Mouse (Mus musculus) forebrain, embryonic 14.5 days (tissue): ENCODE results near the gene C1s1. TPM values are rescaled to one million over a fixed set of nuclear protein-coding genes. Genes with fewer than 3 reads are reported as not detected.
"Not testable (repeated sequence)": the region's sequence is repeated elsewhere in the genome, so short reads cannot be mapped to it uniquely, and the experiment has no call there.

Experiments used
- ATAC-seq: fragments of 200-750 bp; cut with Nextera tagmentation; 2 replicates; pipeline ENCODE4 v1.8.0; 2017; ENCODE audit warnings: mild to moderate bottlenecking, moderate library complexity
- DNase-seq: peaks from one replicate; pipeline ENCODE4 v3.0.0-alpha.2; 2015; ENCODE audit warnings: low spot score
- H3K27ac ChIP-seq: fragments of 300-500 bp; sonication (generic); 2 replicates; pipeline ENCODE4 v1.5.1; 2014; ENCODE audit warnings: low read depth, mild to moderate bottlenecking, control low read depth, low read length, moderate library complexity
- H3K27me3 ChIP-seq: fragments of 300-500 bp; sonication (generic); replicated peaks from 2 replicates; pipeline ENCODE4 v1.6.1; 2014; ENCODE audit warnings: low read length, control low read depth, mixed read lengths; ENCODE audit not compliant: control insufficient read depth, insufficient read depth
- H3K36me3 ChIP-seq: fragments of 300-500 bp; sonication (generic); 2 replicates; pipeline ENCODE4 v1.6.1; 2014; ENCODE audit warnings: low read length, control low read depth; ENCODE audit not compliant: control insufficient read depth, insufficient read depth
- H3K4me1 ChIP-seq: fragments of 300-500 bp; sonication (generic); 2 replicates; pipeline ENCODE4 v1.6.1; 2014; ENCODE audit warnings: antibody characterized with exemption, low read length, control low read depth; ENCODE audit not compliant: control insufficient read depth, insufficient read depth
- H3K4me2 ChIP-seq: fragments of 300-500 bp; sonication (generic); 2 replicates; pipeline ENCODE4 v1.6.1; 2014; ENCODE audit warnings: mild to moderate bottlenecking, control low read depth, low read length
- H3K4me3 ChIP-seq: fragments of 300-500 bp; sonication (generic); 2 replicates; pipeline ENCODE4 v1.5.1; 2014; ENCODE audit warnings: low read depth, low read length, control low read depth
- H3K9ac ChIP-seq: fragments of 300-500 bp; sonication (generic); 2 replicates; pipeline ENCODE4 v1.6.1; 2014; ENCODE audit warnings: mild to moderate bottlenecking, low read length, control low read depth, moderate library complexity
- H3K9me3 ChIP-seq: fragments of 300-500 bp; sonication (generic); replicated peaks from 2 replicates; pipeline ENCODE4 v1.6.1; 2016; ENCODE audit warnings: low read length, control low read depth, mixed read lengths; ENCODE audit not compliant: control insufficient read depth
- WGBS: fragments of 180-500 bp; shearing (Covaris S2); extraction: QIAGEN DNeasy Blood & Tissue Kit; methylation state at CpG from one replicate; pipeline ENCODE4 v1.1.7; 2014; 5-methylcytosine and 5-hydroxymethylcytosine counted together
- polyA plus RNA-seq: library from polyadenylated mRNA; unstranded; fragments of >200 nt; fragmentation: Nextera tagmentation; extraction: Ambion mirVana; gene quantifications from 2 replicates; pipeline ENCODE4 v1.2.1, GENCODE M21; 2014

C1s1 gene
- polyA plus RNA-seq, 1 experiment from 2014 or later, result 0.39 TPM

- H3K9ac ChIP-seq, H3K4me1 ChIP-seq, H3K4me2 ChIP-seq, H3K36me3 ChIP-seq, ATAC-seq, H3K4me3 ChIP-seq, DNase-seq, H3K27me3 ChIP-seq, H3K27ac ChIP-seq, H3K9me3 ChIP-seq: not testable (repeated sequence)
- 92% methylated on average over 2 of the region's 2 CpGs for WGBS
These were observed 19.5 kb upstream of the C1s1 start for GRCm38 (mm10) chr6:124561611-124562010.

GRCm38 (mm10) chr6:124561156-124561555, 19.0 kb upstream of the C1s1 start:
- not testable (repeated sequence) for H3K9ac ChIP-seq, H3K4me1 ChIP-seq, ATAC-seq, H3K27ac ChIP-seq, DNase-seq, H3K9me3 ChIP-seq, H3K4me3 ChIP-seq, H3K36me3 ChIP-seq, H3K27me3 ChIP-seq, H3K4me2 ChIP-seq
- WGBS, result 89% methylated on average over 4 of the region's 4 CpGs

- 74% methylated on average over 2 of the region's 2 CpGs for WGBS
These were observed 13.8 kb upstream of the C1s1 start for GRCm38 (mm10) chr6:124555956-124556355.

GRCm38 (mm10) chr6:124552766-124553165, 10.6 kb upstream of the C1s1 start:
- Histone ChIP-seq H3K9me3 (peaks cover 5% of the 10 kb centered on the region), H3K4me1 (no peaks in the 10 kb centered on the region), H3K4me2 (no peak overlapping the region), H3K4me3 (no peak overlapping the region), H3K36me3 (no peaks in the 10 kb centered on the region), H3K27ac (no peak overlapping the region), H3K27me3 (no peaks in the 10 kb centered on the region), H3K9ac (no peak overlapping the region)
- no peak for ATAC-seq
- 68% methylated on average over 22 of the region's 22 CpGs for WGBS
- DNase-seq, result no peak

More at GRCm38 (mm10) chr6:124555956-124556355, 13.8 kb upstream of the C1s1 start:
- H3K27ac ChIP-seq, H3K9ac ChIP-seq, H3K4me3 ChIP-seq, H3K4me2 ChIP-seq, H3K4me1 ChIP-seq, H3K36me3 ChIP-seq, H3K27me3 ChIP-seq, H3K9me3 ChIP-seq, DNase-seq, ATAC-seq: not testable (repeated sequence)

GRCm38 (mm10) chr6:124549023-124549550, 6.9 kb upstream of the C1s1 start:
- H3K4me1 ChIP-seq, result no peaks in the 10 kb centered on the region
- ATAC-seq (no peak), DNase-seq (no peak)
- WGBS, result 84% methylated on average over 3 of the region's 3 CpGs
- no peak overlapping the region for H3K9ac ChIP-seq
- H3K9me3 ChIP-seq, result peaks cover 5% of the 10 kb centered on the region
- H3K36me3 ChIP-seq, result no peaks in the 10 kb centered on the region
- H3K27me3 ChIP-seq, result no peaks in the 10 kb centered on the region
- H3K4me3 ChIP-seq, result no peak overlapping the region
- H3K4me2 ChIP-seq, result no peak overlapping the region
- no peak overlapping the region for H3K27ac ChIP-seq

- H3K4me2 ChIP-seq, H3K27ac ChIP-seq, ATAC-seq, H3K4me1 ChIP-seq, H3K27me3 ChIP-seq, H3K4me3 ChIP-seq, H3K9ac ChIP-seq, H3K36me3 ChIP-seq, H3K9me3 ChIP-seq, DNase-seq: not testable (repeated sequence)
- WGBS, result 92% methylated on average over 2 of the region's 3 CpGs
These were observed 5.8 kb upstream of the C1s1 start for GRCm38 (mm10) chr6:124547979-124548378.

- ATAC-seq (no peak), DNase-seq (no peak)
- no peaks in the 10 kb centered on the region for H3K36me3 ChIP-seq
- H3K4me3 ChIP-seq, result no peak overlapping the region
- no peaks in the 10 kb centered on the region for H3K27me3 ChIP-seq
- no peaks in the 10 kb centered on the region for H3K4me1 ChIP-seq
- H3K9ac ChIP-seq, result no peak overlapping the region
- no peak overlapping the region for H3K4me2 ChIP-seq
- WGBS, result 76% methylated on average over 2 of the region's 2 CpGs
- no peak overlapping the region for H3K27ac ChIP-seq
- H3K9me3 ChIP-seq, result no peaks in the 10 kb centered on the region
These were observed 3.3 kb upstream of the C1s1 start for GRCm38 (mm10) chr6:124545425-124545824.

- H3K4me2 ChIP-seq, result no peak overlapping the region
- H3K27ac ChIP-seq, result no peak overlapping the region
- no peak for ATAC-seq
- no peaks in the 10 kb centered on the region for H3K36me3 ChIP-seq
- no peak overlapping the region for H3K9ac ChIP-seq
- H3K9me3 ChIP-seq, result no peaks in the 10 kb centered on the region
- no peak for DNase-seq
- no peaks in the 10 kb centered on the region for H3K4me1 ChIP-seq
- WGBS, result 79% methylated on average over 5 of the region's 6 CpGs
- H3K4me3 ChIP-seq, result no peak overlapping the region
- H3K27me3 ChIP-seq, result no peaks in the 10 kb centered on the region
These were observed 2.3 kb upstream of the C1s1 start for GRCm38 (mm10) chr6:124544466-124544865.

- not testable (repeated sequence) for DNase-seq, H3K9me3 ChIP-seq, H3K4me2 ChIP-seq, H3K36me3 ChIP-seq, H3K4me1 ChIP-seq, H3K9ac ChIP-seq, ATAC-seq, H3K27me3 ChIP-seq, H3K27ac ChIP-seq, H3K4me3 ChIP-seq
- 78% methylated on average over 2 of the region's 2 CpGs for WGBS
These were observed 983 bp downstream of the C1s1 start for GRCm38 (mm10) chr6:124541176-124541575.
